Mouse (Mus musculus) cerebellum, adult 9-10 months (tissue): ENCODE results near the gene Irak1bp1.

Experiments used
- DNase-seq: peaks from one replicate; pipeline ENCODE4 v3.0.0; 2022

Gene Irak1bp1

GRCm38 (mm10) chr9:82829007-82829689 lies at the start of gene Irak1bp1:
Irak1bp1 (plus strand) TSS chr9:82829540.
- DNase-seq, result peak; percentile 27

GRCm38 (mm10) chr9:82788375-82788774 lies 41.0 kb upstream of the Irak1bp1 start:
- no peak for DNase-seq

GRCm38 (mm10) chr9:82800360-82800759 lies 29.0 kb upstream of the Irak1bp1 start:
- no peak for DNase-seq

GRCm38 (mm10) chr9:82807129-82807528 lies 22.2 kb upstream of the Irak1bp1 start:
- no peak for DNase-seq

GRCm38 (mm10) chr9:82807635-82808034 lies 21.7 kb upstream of the Irak1bp1 start:
- DNase-seq, result no peak

GRCm38 (mm10) chr9:82812172-82812963 lies 17.0 kb upstream of the Irak1bp1 start:
- DNase-seq, result no peak

- no peak for DNase-seq
These were observed 14.8 kb upstream of the Irak1bp1 start for GRCm38 (mm10) chr9:82814536-82814935.

- DNase-seq, result no peak
These were observed 14.0 kb upstream of the Irak1bp1 start for GRCm38 (mm10) chr9:82815257-82815785.

- DNase-seq, result no peak
These were observed 2.9 kb upstream of the Irak1bp1 start for GRCm38 (mm10) chr9:82826426-82826825.

- peak; percentile 89 for DNase-seq
These were observed 522 bp downstream of the Irak1bp1 start for GRCm38 (mm10) chr9:82829693-82830430.

- no peak for DNase-seq
These were observed 2.6 kb downstream of the Irak1bp1 start for GRCm38 (mm10) chr9:82831891-82832290.

- no peak for DNase-seq
These were observed 6.6 kb downstream of the Irak1bp1 start for GRCm38 (mm10) chr9:82835921-82836320.

- DNase-seq, result no peak
These were observed 13.3 kb downstream of the Irak1bp1 start for GRCm38 (mm10) chr9:82842671-82843070.

- DNase-seq, result no peak
These were observed 24.7 kb downstream of the Irak1bp1 start for GRCm38 (mm10) chr9:82854040-82854439.

- no peak for DNase-seq
These were observed 25.8 kb downstream of the Irak1bp1 start for GRCm38 (mm10) chr9:82854973-82855614.

- DNase-seq, result no peak
These were observed 26.9 kb downstream of the Irak1bp1 start for GRCm38 (mm10) chr9:82856241-82856640.

GRCm38 (mm10) chr9:82860805-82861204 lies 31.5 kb downstream of the Irak1bp1 start:
- no peak for DNase-seq

- no peak for DNase-seq
These were observed 32.0 kb downstream of the Irak1bp1 start for GRCm38 (mm10) chr9:82861316-82861715.

GRCm38 (mm10) chr9:82861775-82862430 lies 32.6 kb downstream of the Irak1bp1 start:
- no peak for DNase-seq

- no peak for DNase-seq
These were observed 36.8 kb downstream of the Irak1bp1 start for GRCm38 (mm10) chr9:82866121-82866520.

- DNase-seq, result no peak
These were observed 38.4 kb downstream of the Irak1bp1 start for GRCm38 (mm10) chr9:82867698-82868097.

- DNase-seq, result no peak
These were observed 47.7 kb downstream of the Irak1bp1 start for GRCm38 (mm10) chr9:82877078-82877477.
